Mouse (Mus musculus) right cerebral cortex, postnatal 14 days (tissue): ENCODE data around the gene Vmn1r195.
"Not testable (repeated sequence)": the region's sequence is repeated elsewhere in the genome, so short reads cannot be mapped to it uniquely, and the experiment has no call there.

ENCODE experiments used
- DNase-seq: peaks from one replicate; pipeline ENCODE4 v3.0.0; 2022

The Vmn1r195 gene

GRCm38 (mm10) chr13:22270222-22270621, at the start of gene Vmn1r195:
TSS of gene Vmn1r195 (plus strand) at chr13:22270522.
- DNase-seq: not testable (repeated sequence)

- not testable (repeated sequence) for DNase-seq
These were observed 47.3 kb upstream of the Vmn1r195 start, which contains the start of gene Vmn1r193 for GRCm38 (mm10) chr13:22223060-22223459. TSS of gene Vmn1r193 (minus strand) at chr13:22223160.

DNA sequence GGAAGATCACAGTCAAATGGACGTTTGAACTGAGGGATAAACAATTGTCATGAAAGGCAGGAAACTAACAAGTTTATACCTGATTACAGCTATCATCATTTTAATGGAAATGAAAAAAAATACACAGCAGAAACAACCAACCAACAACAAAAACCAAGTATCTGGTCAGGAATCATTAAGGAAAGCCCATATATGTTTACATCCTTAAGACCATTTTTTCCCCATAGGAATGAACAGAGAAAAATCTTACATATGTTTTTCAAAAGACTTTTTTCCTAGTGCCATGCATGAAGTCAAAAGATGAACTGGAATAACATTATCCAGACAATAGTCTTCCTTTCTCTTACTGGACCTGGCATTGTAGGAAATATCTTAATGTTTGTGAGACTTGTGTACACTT, 26.4 kb upstream of the Vmn1r195 start, which contains the start of gene Vmn1r194:
Gene Vmn1r194 (plus strand): TSS at position 301 of the 400 bp plus-strand sequence.
- DNase-seq: no peak

DNA sequence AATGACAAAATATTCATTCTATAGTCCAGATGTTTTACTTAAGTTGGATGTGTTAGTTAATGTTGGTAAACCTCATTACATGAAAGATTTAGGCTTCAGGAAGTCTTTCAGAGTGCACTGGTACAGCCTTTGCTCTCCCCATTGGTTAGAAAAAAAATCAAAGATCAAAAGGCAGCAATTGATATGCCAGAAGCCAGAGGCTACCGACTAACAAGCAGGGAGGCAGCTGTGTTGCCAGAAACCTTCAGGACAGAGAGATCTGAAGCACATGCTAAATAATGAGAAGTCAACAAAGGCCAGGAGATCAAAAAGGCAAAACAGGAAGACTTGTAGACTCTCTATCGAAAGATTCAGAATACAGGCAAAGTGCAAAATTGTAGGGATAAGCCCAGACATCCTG, 1.4 kb downstream of the Vmn1r195 start:
- no peak for DNase-seq

DNA sequence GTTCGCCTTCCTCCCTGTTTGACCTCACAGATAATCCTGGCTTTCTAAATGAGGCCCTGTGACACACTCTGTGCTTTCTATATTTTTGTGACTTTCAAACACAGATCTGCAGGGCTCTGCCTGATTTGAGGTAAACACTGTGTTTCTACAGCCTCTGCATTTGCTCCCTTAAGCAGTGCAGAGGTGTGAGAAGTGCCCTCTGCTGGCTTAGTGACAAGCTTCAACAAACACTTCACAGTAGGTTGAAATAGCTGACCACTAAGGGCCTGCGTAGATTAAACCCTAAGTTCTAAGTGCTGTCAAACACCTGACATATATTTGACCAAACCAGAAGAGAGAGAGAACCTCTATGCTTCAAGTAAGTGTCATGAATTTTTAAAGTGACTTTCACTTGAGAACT, 14.3 kb downstream of the Vmn1r195 start:
- DNase-seq: no peak

DNA sequence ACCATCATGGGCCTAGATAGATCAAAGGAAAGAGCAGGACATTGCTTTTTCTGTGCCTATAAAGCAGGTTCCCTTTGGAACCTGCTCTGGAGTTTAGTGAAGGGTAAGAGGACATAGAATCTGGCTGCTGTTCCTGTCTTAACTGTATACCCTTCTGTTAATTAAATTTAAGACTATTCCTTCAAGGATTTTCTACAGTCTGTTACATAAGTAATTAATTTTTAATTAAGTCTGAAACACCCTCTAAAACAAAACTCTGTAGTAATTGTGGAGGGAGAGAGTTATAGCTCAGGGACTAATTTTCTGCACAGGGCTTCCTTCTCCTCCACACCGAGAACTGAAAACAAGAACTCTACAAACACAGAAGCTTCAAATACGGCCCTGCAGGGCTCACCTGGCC, 19.3 kb downstream of the Vmn1r195 start, which contains the start of gene Vmn1r196:
Gene Vmn1r196 (plus strand): TSS at position 301 of the 400 bp plus-strand sequence.
- DNase-seq: no peak

GRCm38 (mm10) chr13:22308075-22308474, 37.8 kb downstream of the Vmn1r195 start:
- DNase-seq: not testable (repeated sequence)

DNA sequence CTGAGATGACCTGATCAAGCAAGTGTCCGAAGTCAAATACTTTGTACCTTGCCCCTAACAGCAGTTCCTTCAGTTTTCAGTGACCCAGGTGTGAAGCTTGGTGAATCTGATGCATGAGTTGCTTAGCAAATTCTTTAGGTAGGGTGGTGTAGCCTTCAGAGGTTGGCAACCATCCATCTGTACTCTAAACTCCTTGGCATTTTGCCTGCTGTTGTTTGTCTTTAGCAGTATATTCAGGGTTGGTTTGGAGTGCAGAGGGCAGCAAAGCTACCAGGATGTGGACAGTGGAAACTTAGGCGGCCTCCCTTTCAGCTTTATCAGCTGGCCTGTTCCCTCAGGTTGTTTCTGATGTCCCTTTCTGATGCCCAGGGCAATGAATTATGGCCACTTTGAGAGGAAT, 45.0 kb downstream of the Vmn1r195 start:
- no peak for DNase-seq

DNA sequence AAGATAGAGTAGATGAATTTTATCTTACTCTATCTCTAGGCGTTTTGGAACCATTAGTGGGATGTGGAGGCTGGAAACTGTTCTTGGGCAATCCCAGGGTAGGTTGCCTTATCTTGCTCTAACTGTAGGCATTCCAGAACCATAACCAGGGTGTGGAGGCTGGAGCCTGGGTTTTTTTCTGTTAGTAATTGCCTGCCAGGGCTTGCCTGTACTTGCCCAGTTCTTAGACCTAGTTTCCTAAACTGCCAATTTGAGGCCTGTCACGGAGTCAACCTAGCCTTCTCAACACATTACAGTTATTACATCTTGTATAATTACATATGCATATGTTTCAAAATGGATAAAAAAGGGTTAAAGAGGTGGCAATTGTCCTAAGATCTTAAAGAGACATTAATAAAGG, 47.0 kb downstream of the Vmn1r195 start:
- no peak for DNase-seq

GRCm38 (mm10) chr13:22320091-22320490, 49.8 kb downstream of the Vmn1r195 start:
- DNase-seq: no peak

- no peak for DNase-seq
These were observed 54.0 kb downstream of the Vmn1r195 start, which contains the start of gene Vmn1r197 for GRCm38 (mm10) chr13:22324289-22324688. TSS of gene Vmn1r197 (plus strand) at chr13:22324589.
